Mouse (Mus musculus): Measurements from ENCODE around the gene Gm13285. TPM values are rescaled to one million over a fixed set of nuclear protein-coding genes. Genes with fewer than 3 reads are reported as not detected.
A peak's percentile ranks its signal among the peaks of the same experiment; 100 is the strongest.
"Not testable (repeated sequence)": the region's sequence is repeated elsewhere in the genome, so short reads cannot be mapped to it uniquely, and the experiment has no call there.

Gene Gm13285
- polyA plus RNA-seq, 1 experiment from 2014 or later: 0.25 TPM

- H3K4me2 ChIP-seq (ENCODE audit: low read depth, low read length); DNase-seq; H3K4me1 ChIP-seq (ENCODE audit: insufficient read depth); H3K36me3 ChIP-seq (replicated peaks; ENCODE audit: insufficient read depth, low read length); H3K9ac ChIP-seq (replicated peaks); H3K27me3 ChIP-seq (ENCODE audit: insufficient read depth, low read length); ATAC-seq; H3K9me3 ChIP-seq (ENCODE audit: low read length): not testable (repeated sequence)
- TF ChIP-seq CTCF (IDR thresholded peaks at IDR 0.05; ENCODE audit: low read depth): peak; percentile 26
- 0% methylated on average over 3 of the region's 31 CpGs for WGBS (ENCODE audit: insufficient replicate concordance)
- Histone ChIP-seq H3K27ac (ENCODE audit: low read depth) (peak overlapping the region; percentile 39; the same call in 1 of the 2 replicates), H3K4me3 (ENCODE audit: low read depth, low read length) (0 out of 2 replicates have a peak overlapping the region, but pooled peaks have one; percentile 19)
Measured at GRCm38 (mm10) chr4:88782335-88782734, 17.1 kb upstream of the Gm13285 start.

DNA sequence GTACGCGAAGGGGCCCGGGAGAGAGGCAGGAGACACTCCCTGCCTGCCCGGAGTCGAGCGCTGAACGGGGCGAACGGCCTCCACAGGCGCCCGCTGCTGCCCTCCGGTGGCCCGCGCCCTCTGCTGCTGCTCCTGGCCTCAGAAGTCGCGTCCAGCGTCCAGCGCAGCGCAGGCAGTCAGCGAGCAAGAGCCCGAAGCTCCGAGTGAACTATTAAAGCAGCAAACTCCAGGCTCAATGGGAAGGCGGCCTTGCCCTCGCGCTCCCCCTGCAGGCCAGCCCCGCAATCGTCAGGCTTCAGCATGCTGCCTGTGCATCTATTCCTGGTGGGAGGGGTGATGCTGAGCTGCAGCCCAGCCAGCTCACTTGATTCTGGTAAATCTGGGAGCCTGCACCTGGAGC is 14.1 kb upstream of the Gm13285 start, which contains the start of gene Gm13276:
Gm13276 (plus strand) TSS at position 301 of the 400 bp plus-strand sequence.
- not testable (repeated sequence) for H3K4me2 ChIP-seq (ENCODE audit: low read depth, low read length); H3K27ac ChIP-seq (ENCODE audit: low read depth); H3K9ac ChIP-seq (replicated peaks); H3K9me3 ChIP-seq (ENCODE audit: low read length); DNase-seq; H3K4me3 ChIP-seq (ENCODE audit: low read depth, low read length); H3K27me3 ChIP-seq (ENCODE audit: insufficient read depth, low read length); H3K4me1 ChIP-seq (ENCODE audit: insufficient read depth); H3K36me3 ChIP-seq (replicated peaks; ENCODE audit: insufficient read depth, low read length); ATAC-seq
- WGBS (ENCODE audit: insufficient replicate concordance): no CpG with 5 or more reads among the region's 27 CpGs

- not testable (repeated sequence) for H3K9me3 ChIP-seq (ENCODE audit: low read length); ATAC-seq; DNase-seq; H3K4me2 ChIP-seq (ENCODE audit: low read depth, low read length); H3K27ac ChIP-seq (ENCODE audit: low read depth); H3K36me3 ChIP-seq (replicated peaks; ENCODE audit: insufficient read depth, low read length); H3K27me3 ChIP-seq (ENCODE audit: insufficient read depth, low read length); H3K4me1 ChIP-seq (ENCODE audit: insufficient read depth); H3K4me3 ChIP-seq (ENCODE audit: low read depth, low read length); H3K9ac ChIP-seq (replicated peaks)
- 0% methylated on average over 1 of the region's 28 CpGs for WGBS (ENCODE audit: insufficient replicate concordance)
- TF ChIP-seq CTCF (IDR thresholded peaks at IDR 0.05; ENCODE audit: low read depth): peak; percentile 61
Measured at GRCm38 (mm10) chr4:88788402-88788801, 11.1 kb upstream of the Gm13285 start, which contains the start of gene Gm13277. TSS of gene Gm13277 (plus strand) at chr4:88788632.

- H3K27me3 ChIP-seq (ENCODE audit: insufficient read depth, low read length); H3K27ac ChIP-seq (ENCODE audit: low read depth); H3K36me3 ChIP-seq (replicated peaks; ENCODE audit: insufficient read depth, low read length); H3K9ac ChIP-seq (replicated peaks); DNase-seq; H3K9me3 ChIP-seq (ENCODE audit: low read length); H3K4me1 ChIP-seq (ENCODE audit: insufficient read depth); H3K4me2 ChIP-seq (ENCODE audit: low read depth, low read length); ATAC-seq; H3K4me3 ChIP-seq (ENCODE audit: low read depth, low read length): not testable (repeated sequence)
- no CpG with 5 or more reads among the region's 28 CpGs for WGBS (ENCODE audit: insufficient replicate concordance)
Measured at GRCm38 (mm10) chr4:88791250-88791649, 8.2 kb upstream of the Gm13285 start, which contains the start of gene Gm13278. TSS of gene Gm13278 (plus strand) at chr4:88791550.

GRCm38 (mm10) chr4:88793936-88794675 is 5.4 kb upstream of the Gm13285 start, which contains the start of gene Gm13275:
TSS of gene Gm13275 (plus strand) at chr4:88794487.
- H3K4me1 ChIP-seq (ENCODE audit: insufficient read depth); ATAC-seq; H3K4me2 ChIP-seq (ENCODE audit: low read depth, low read length); H3K27me3 ChIP-seq (ENCODE audit: insufficient read depth, low read length); H3K4me3 ChIP-seq (ENCODE audit: low read depth, low read length); H3K9me3 ChIP-seq (ENCODE audit: low read length); H3K36me3 ChIP-seq (replicated peaks; ENCODE audit: insufficient read depth, low read length); H3K9ac ChIP-seq (replicated peaks); DNase-seq; H3K27ac ChIP-seq (ENCODE audit: low read depth): not testable (repeated sequence)
- 0% methylated on average over 2 of the region's 52 CpGs for WGBS (ENCODE audit: insufficient replicate concordance)
- TF ChIP-seq CTCF (IDR thresholded peaks at IDR 0.05; ENCODE audit: low read depth): peak; percentile 44

DNA sequence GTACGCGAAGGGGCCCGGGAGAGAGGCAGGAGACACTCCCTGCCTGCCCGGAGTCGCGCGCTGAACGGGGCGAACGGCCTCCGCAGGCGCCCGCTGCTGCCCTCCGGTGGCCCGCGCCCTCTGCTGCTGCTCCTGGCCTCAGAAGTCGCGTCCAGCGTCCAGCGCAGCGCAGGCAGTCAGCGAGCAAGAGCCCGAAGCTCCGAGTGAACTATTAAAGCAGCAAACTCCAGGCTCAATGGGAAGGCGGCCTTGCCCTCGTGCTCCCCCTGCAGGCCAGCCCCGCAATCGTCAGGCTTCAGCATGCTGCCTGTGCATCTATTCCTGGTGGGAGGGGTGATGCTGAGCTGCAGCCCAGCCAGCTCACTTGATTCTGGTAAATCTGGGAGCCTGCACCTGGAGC is 2.4 kb upstream of the Gm13285 start, which contains the start of gene Gm13279:
Gm13279 (plus strand) TSS at position 301 of the 400 bp plus-strand sequence.
- WGBS (ENCODE audit: insufficient replicate concordance): no CpG with 5 or more reads among the region's 28 CpGs
- not testable (repeated sequence) for H3K36me3 ChIP-seq (replicated peaks; ENCODE audit: insufficient read depth, low read length); ATAC-seq; H3K9ac ChIP-seq (replicated peaks); H3K4me3 ChIP-seq (ENCODE audit: low read depth, low read length); H3K4me1 ChIP-seq (ENCODE audit: insufficient read depth); H3K27me3 ChIP-seq (ENCODE audit: insufficient read depth, low read length); H3K9me3 ChIP-seq (ENCODE audit: low read length); H3K27ac ChIP-seq (ENCODE audit: low read depth); DNase-seq; H3K4me2 ChIP-seq (ENCODE audit: low read depth, low read length)

- ATAC-seq; H3K27ac ChIP-seq (ENCODE audit: low read depth); H3K9ac ChIP-seq (replicated peaks); H3K9me3 ChIP-seq (ENCODE audit: low read length); DNase-seq; H3K4me2 ChIP-seq (ENCODE audit: low read depth, low read length); H3K36me3 ChIP-seq (replicated peaks; ENCODE audit: insufficient read depth, low read length); H3K4me1 ChIP-seq (ENCODE audit: insufficient read depth); H3K27me3 ChIP-seq (ENCODE audit: insufficient read depth, low read length); H3K4me3 ChIP-seq (ENCODE audit: low read depth, low read length): not testable (repeated sequence)
- WGBS (ENCODE audit: insufficient replicate concordance): no CpG with 5 or more reads among the region's 29 CpGs
Measured at GRCm38 (mm10) chr4:88802954-88803353, 3.5 kb downstream of the Gm13285 start, which contains the start of gene Gm13287. TSS of gene Gm13287 (plus strand) at chr4:88803254.

- no CpG with 5 or more reads among the region's 8 CpGs for WGBS (ENCODE audit: insufficient replicate concordance)
- H3K27ac ChIP-seq (ENCODE audit: low read depth); H3K4me3 ChIP-seq (ENCODE audit: low read depth, low read length); H3K4me2 ChIP-seq (ENCODE audit: low read depth, low read length); H3K27me3 ChIP-seq (ENCODE audit: insufficient read depth, low read length); H3K9ac ChIP-seq (replicated peaks); DNase-seq; ATAC-seq; H3K36me3 ChIP-seq (replicated peaks; ENCODE audit: insufficient read depth, low read length); H3K9me3 ChIP-seq (ENCODE audit: low read length); H3K4me1 ChIP-seq (ENCODE audit: insufficient read depth): not testable (repeated sequence)
Measured at GRCm38 (mm10) chr4:88805231-88805630, 5.8 kb downstream of the Gm13285 start, which contains the start of gene Gm13288. TSS of gene Gm13288 (plus strand) at chr4:88805531.
